Mouse (Mus musculus) frontal cortex, postnatal 25 days (tissue): ENCODE data around the gene Klre1.

Source experiments
- DNase-seq, 2 experiments: peaks; one replicate each; pipeline ENCODE4 v3.0.0; 2022; ENCODE audit warnings: low spot score in 2 of 2

Klre1 gene

GRCm38 (mm10) chr6:129577605-129578004 is at the start of gene Klre1:
Klre1 (plus strand) TSS chr6:129577905.
- no peak for DNase-seq

- no peak for DNase-seq
These were observed 48.1 kb upstream of the Klre1 start for GRCm38 (mm10) chr6:129529605-129530004.

- no peak for DNase-seq
These were observed 47.4 kb upstream of the Klre1 start for GRCm38 (mm10) chr6:129530261-129530660.

- no peak for DNase-seq
These were observed 45.2 kb upstream of the Klre1 start for GRCm38 (mm10) chr6:129532556-129532941.

GRCm38 (mm10) chr6:129532942-129533860 is 44.5 kb upstream of the Klre1 start, which contains the start of gene Gabarapl1:
Gabarapl1 (plus strand) TSS chr6:129533160.
- peak; percentile 69 to 75 for DNase-seq

GRCm38 (mm10) chr6:129534057-129534456 is 43.6 kb upstream of the Klre1 start:
- DNase-seq = no peak

- no peak for DNase-seq
These were observed 43.0 kb upstream of the Klre1 start for GRCm38 (mm10) chr6:129534627-129535190.

- DNase-seq = no peak
These were observed 42.0 kb upstream of the Klre1 start for GRCm38 (mm10) chr6:129535723-129536122.

GRCm38 (mm10) chr6:129538555-129538954 is 39.1 kb upstream of the Klre1 start:
- DNase-seq = no peak

- DNase-seq = no peak
These were observed 35.8 kb upstream of the Klre1 start for GRCm38 (mm10) chr6:129541931-129542330.

GRCm38 (mm10) chr6:129542540-129542939 is 35.2 kb upstream of the Klre1 start:
- no peak for DNase-seq

- DNase-seq = peak; percentile 67
These were observed 33.7 kb upstream of the Klre1 start for GRCm38 (mm10) chr6:129543709-129544606.

- no peak for DNase-seq
These were observed 30.4 kb upstream of the Klre1 start for GRCm38 (mm10) chr6:129547277-129547676.

GRCm38 (mm10) chr6:129548009-129548408 is 29.7 kb upstream of the Klre1 start:
- no peak for DNase-seq

GRCm38 (mm10) chr6:129557298-129558023 is 20.2 kb upstream of the Klre1 start:
- DNase-seq = no peak

- peak; percentile 65 to 67 for DNase-seq
These were observed 18.6 kb upstream of the Klre1 start for GRCm38 (mm10) chr6:129558946-129559640.

GRCm38 (mm10) chr6:129559641-129560027 is 18.1 kb upstream of the Klre1 start:
- no peak for DNase-seq

GRCm38 (mm10) chr6:129565257-129565656 is 12.4 kb upstream of the Klre1 start:
- DNase-seq = no peak

GRCm38 (mm10) chr6:129575315-129575714 is 2.4 kb upstream of the Klre1 start:
- no peak for DNase-seq

GRCm38 (mm10) chr6:129581274-129581673 is 3.6 kb downstream of the Klre1 start:
- no peak for DNase-seq

GRCm38 (mm10) chr6:129581896-129582295 is 4.2 kb downstream of the Klre1 start:
- DNase-seq = no peak
